Mouse (Mus musculus) kidney, embryonic 14.5 days (tissue): Measurements from ENCODE around the gene Kcnn3. TPM values are rescaled to one million over a fixed set of nuclear protein-coding genes. Genes with fewer than 3 reads are reported as not detected.

ENCODE experiments used
- ATAC-seq: fragments of 200-750 bp; cut with Nextera tagmentation; 2 replicates; pipeline ENCODE4 v1.8.0; 2017; ENCODE audit warnings: moderate number of reproducible peaks, mild to moderate bottlenecking, moderate TSS enrichment, moderate library complexity; ENCODE audit not compliant: low FRiP score, low TSS enrichment
- H3K27ac ChIP-seq: fragments of 300-500 bp; sonication (generic); 2 replicates; pipeline ENCODE4 v1.5.1; 2014; ENCODE audit warnings: low read depth, mild to moderate bottlenecking, low read length, moderate library complexity, mixed read lengths
- H3K27me3 ChIP-seq: fragments of 300-500 bp; sonication (generic); 2 replicates; pipeline ENCODE4 v1.6.1; 2014; ENCODE audit warnings: mild to moderate bottlenecking, low read length; ENCODE audit not compliant: control insufficient read depth, insufficient read depth
- H3K36me3 ChIP-seq: fragments of 300-500 bp; sonication (generic); 2 replicates; pipeline ENCODE4 v1.6.1; 2014; ENCODE audit warnings: low read length, mixed read lengths; ENCODE audit not compliant: control insufficient read depth, insufficient read depth
- H3K4me1 ChIP-seq: fragments of 300-500 bp; sonication (generic); 2 replicates; pipeline ENCODE4 v1.6.1; 2014; ENCODE audit warnings: low read length, mixed read lengths; ENCODE audit not compliant: control insufficient read depth, insufficient read depth
- H3K4me2 ChIP-seq: fragments of 300-500 bp; sonication (generic); replicated peaks from 2 replicates; pipeline ENCODE4 v1.6.1; 2014; ENCODE audit warnings: low read depth, mild to moderate bottlenecking, low read length
- H3K4me3 ChIP-seq: fragments of 300-500 bp; sonication (generic); 2 replicates; pipeline ENCODE4 v1.5.1; 2014; ENCODE audit warnings: mild to moderate bottlenecking, low read length
- H3K9ac ChIP-seq: fragments of 300-500 bp; sonication (generic); 2 replicates; pipeline ENCODE4 v1.6.1; 2014; ENCODE audit warnings: low read depth, mild to moderate bottlenecking, low read length, moderate library complexity
- H3K9me3 ChIP-seq: fragments of 300-500 bp; sonication (generic); 2 replicates; pipeline ENCODE4 v1.6.1; 2016; ENCODE audit warnings: low read length; ENCODE audit not compliant: control insufficient read depth
- WGBS: fragments of 180-500 bp; shearing (Covaris S2); extraction: QIAGEN DNeasy Blood & Tissue Kit; methylation state at CpG from one replicate; pipeline ENCODE4 v1.1.7; 2014; 5-methylcytosine and 5-hydroxymethylcytosine counted together
- polyA plus RNA-seq: library from polyadenylated mRNA; unstranded; fragments of >200 nt; fragmentation: Nextera tagmentation; extraction: Ambion mirVana; gene quantifications from 2 replicates; pipeline ENCODE4 v1.2.1, GENCODE M21; 2014

Kcnn3 gene
- polyA plus RNA-seq, 1 experiment from 2014 or later: 2.1 TPM

DNA sequence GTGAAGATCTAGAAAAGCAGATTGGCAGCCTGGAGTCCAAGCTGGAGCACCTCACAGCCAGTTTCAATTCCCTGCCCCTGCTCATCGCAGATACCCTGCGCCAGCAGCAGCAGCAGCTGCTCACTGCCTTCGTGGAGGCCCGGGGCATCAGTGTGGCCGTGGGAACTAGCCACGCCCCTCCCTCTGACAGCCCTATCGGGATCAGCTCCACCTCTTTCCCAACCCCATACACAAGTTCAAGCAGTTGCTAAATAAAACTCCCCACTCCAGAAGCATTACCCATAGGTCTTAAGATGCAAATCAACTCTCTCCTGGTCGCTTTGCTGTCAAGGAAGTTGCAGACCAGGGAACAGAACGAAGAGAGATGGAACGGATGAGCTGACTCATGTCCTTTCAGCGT, 147.2 kb downstream of the Kcnn3 start:
- Histone ChIP-seq H3K27ac (no peak overlapping the region), H3K36me3 (no peaks in the 10 kb centered on the region), H3K9ac (no peak overlapping the region), H3K4me3 (no peak overlapping the region), H3K4me2 (no peak overlapping the region), H3K27me3 (no peaks in the 10 kb centered on the region), H3K4me1 (peaks cover 19% of the 10 kb centered on the region), H3K9me3 (no peaks in the 10 kb centered on the region)
- ATAC-seq: no peak
- WGBS: 34% methylated on average over 11 of the region's 11 CpGs

DNA sequence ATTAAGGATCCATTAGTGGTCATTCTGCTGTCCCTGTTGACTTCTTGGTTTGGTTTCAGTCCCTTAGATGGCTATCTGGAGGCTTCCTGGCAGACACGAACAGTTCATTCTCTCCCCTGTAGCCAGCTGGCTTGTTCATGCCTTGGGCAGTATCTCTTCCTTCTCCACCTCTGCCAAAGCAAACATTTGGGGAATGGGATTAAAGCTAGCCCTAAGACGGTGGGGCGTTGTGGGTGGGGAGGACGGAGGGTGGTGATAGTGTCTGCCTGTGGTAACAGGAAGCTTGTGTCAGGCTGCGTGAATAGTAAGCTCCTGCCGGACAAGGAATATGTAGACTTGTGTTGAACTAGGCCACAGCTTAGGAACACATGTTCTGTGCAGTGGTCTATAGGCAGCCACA, 151.4 kb downstream of the Kcnn3 start:
- Histone ChIP-seq H3K4me3 (no peak overlapping the region), H3K9me3 (no peaks in the 10 kb centered on the region), H3K36me3 (no peaks in the 10 kb centered on the region), H3K4me1 (0 out of 2 replicates have a peak, but pooled peaks cover 5% of the 10 kb centered on the region), H3K27me3 (no peaks in the 10 kb centered on the region), H3K4me2 (no peak overlapping the region), H3K27ac (no peak overlapping the region), H3K9ac (no peak overlapping the region)
- ATAC-seq: no peak
- 52% methylated on average over 6 of the region's 6 CpGs for WGBS

DNA sequence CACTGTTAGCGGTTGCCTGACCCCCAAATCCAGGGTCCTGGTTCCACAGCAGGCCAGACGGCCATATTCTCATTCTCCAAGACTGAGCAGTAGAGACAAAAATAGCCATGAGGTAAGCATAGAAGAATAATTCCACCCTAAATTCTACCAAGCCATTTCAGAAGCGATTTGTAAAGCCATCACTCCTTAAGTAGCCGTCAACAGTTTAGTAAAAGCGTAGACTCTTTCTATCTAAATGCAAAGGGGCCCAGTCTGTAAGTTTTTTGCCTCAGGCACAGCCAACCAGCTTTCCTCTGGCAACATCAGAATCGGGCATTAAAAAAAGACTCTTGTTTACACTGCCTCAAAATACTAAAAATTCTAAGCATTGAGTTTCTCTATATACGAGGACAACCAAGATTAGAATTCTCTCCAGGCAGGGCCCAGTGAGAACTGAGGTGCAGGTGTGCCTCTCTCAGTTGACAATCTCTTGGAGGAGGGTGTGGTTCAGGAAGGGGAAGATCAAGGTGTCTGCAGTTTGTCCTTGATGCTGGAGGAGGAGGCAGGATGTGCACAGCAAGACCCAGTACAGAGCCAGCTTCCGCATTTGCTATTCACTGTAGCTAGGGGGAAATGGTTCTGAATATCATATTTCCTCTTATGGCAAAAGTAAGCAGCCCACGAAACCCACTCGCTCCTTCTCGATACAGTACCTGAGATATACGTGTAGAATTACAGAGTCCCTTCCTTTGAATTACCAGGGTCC, 152.8 kb downstream of the Kcnn3 start:
- H3K4me3 ChIP-seq: no peak overlapping the region
- 79% methylated on average over 12 of the region's 12 CpGs for WGBS
- H3K4me1 ChIP-seq: 0 out of 2 replicates have a peak, but pooled peaks cover 5% of the 10 kb centered on the region
- no peaks in the 10 kb centered on the region for H3K36me3 ChIP-seq
- H3K27ac ChIP-seq: no peak overlapping the region
- no peak overlapping the region; the same call in 1 of the 2 replicates for H3K9ac ChIP-seq
- ATAC-seq: no peak
- H3K4me2 ChIP-seq: no peak overlapping the region
- H3K9me3 ChIP-seq: no peaks in the 10 kb centered on the region
- no peaks in the 10 kb centered on the region for H3K27me3 ChIP-seq

DNA sequence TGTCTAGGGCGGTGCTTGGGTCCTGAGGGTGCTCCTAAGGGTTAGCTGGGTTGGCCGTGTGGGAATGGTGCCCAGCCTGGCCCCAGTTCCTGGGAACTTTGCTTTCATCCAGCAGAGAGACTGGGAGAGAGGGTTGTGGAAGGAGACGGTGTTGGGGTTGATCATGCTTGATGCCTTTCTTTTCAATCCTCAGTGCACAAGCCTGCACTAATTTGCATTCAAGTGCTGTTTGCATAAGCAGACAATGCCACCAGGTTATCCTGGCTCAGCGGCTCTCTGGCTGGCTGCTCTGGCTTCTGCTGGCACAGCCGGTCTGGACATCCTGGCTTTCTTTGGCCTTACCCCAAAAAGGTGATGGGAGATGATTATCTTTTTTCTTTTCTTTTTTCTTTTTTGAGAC, 157.7 kb downstream of the Kcnn3 start:
- H3K27me3 ChIP-seq: no peaks in the 10 kb centered on the region
- no peak overlapping the region for H3K4me3 ChIP-seq
- no peaks in the 10 kb centered on the region for H3K9me3 ChIP-seq
- no peaks in the 10 kb centered on the region for H3K4me1 ChIP-seq
- no peak overlapping the region for H3K9ac ChIP-seq
- H3K4me2 ChIP-seq: no peak overlapping the region
- H3K36me3 ChIP-seq: no peaks in the 10 kb centered on the region
- no peak overlapping the region for H3K27ac ChIP-seq
- 72% methylated on average over 5 of the region's 5 CpGs for WGBS
- ATAC-seq: no peak

DNA sequence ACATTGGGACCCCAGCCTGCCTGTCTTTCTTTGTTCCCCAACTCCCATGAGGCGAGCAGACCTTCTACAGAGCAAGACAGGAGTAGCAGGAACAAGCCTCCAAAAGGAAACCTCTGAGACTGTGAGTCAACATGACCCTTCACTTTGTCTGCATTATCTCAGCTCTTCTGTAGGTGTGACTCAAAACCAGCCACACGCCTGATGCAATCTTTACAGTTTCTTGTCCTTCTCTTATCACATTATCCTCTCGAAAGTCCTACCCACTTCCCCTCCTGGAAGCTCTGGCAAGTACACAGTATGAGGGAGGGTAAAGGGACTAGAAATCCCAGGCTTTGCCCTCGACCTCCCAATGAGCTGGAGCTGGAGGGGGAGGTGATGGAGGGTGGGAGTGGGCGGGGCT, 166.1 kb downstream of the Kcnn3 start:
- H3K27ac ChIP-seq: no peak overlapping the region
- no peaks in the 10 kb centered on the region for H3K9me3 ChIP-seq
- ATAC-seq: no peak
- H3K27me3 ChIP-seq: no peaks in the 10 kb centered on the region
- no peak overlapping the region for H3K4me2 ChIP-seq
- no peak overlapping the region for H3K4me3 ChIP-seq
- no peaks in the 10 kb centered on the region for H3K36me3 ChIP-seq
- no peaks in the 10 kb centered on the region for H3K4me1 ChIP-seq
- H3K9ac ChIP-seq: no peak overlapping the region
- WGBS: 51% methylated on average over 5 of the region's 5 CpGs

DNA sequence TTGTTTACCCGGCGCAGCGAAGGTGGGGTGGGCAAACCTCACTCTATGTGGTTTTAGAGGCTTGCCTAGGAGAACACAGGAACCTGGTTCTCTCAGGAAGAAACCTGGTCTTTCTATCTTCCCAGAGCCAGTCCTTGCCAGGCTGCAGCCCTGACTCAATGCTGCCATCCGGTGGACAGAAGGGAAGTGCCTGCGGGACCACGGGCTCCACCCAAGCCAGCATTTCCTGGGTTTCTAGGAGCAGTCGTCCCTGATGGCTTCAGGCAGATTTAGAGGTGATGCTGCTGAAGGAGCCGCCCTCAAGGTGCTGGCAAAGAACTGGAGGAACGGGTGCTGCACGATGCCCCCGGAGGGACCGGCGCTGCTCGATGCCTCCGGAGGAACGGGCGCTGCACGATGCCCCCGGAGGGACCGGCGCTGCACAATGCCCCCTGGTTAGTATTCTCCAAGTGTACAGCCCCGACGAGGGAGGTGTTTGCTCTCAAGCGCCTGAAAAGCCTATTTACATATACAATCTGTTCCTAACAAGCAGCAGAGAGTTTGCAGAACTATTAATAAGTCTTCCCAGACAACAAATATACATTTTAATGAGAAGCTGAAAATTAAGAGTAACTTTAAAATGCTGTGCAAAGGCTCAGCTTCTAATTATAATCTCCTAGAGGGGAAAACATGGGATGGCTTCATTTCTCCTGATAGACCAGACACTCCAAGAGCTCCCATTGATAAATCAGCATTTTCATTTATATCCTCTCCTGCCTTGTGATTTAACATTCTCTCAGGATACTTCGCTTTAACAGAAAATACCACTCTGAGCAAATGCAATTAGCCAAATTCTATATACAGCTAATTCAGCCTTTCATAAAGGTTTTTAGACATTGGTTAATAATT, 169.0 kb downstream of the Kcnn3 start:
- Histone ChIP-seq H3K4me1 (no peaks in the 10 kb centered on the region), H3K4me3 (peak overlapping the region; percentile 44), H3K36me3 (no peaks in the 10 kb centered on the region), H3K4me2 (peak overlapping the region; percentile 58), H3K27ac (no peak overlapping the region), H3K9me3 (no peaks in the 10 kb centered on the region), H3K9ac (peak overlapping the region; percentile 61), H3K27me3 (no peaks in the 10 kb centered on the region)
- WGBS: 6% methylated on average over 25 of the region's 25 CpGs
- peak; percentile 84 for ATAC-seq

DNA sequence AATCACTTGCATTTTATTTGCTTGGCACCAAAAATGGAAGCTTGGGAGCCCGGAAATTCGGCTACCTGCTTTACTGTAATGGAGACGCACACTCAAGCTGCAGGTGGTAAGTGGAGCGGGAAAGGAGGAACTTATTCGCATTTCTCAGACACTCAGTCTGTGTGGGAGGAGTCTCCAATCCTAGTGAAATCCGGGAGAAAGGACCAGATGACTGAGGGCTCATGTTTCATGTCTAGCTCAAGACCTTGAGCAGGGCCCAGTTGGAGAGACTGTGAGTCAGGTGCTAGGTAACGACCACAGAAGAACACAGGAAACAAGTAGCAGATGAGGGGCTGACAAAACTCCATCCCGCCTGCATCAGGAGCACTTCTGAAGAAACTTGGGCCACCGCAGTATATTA, 171.8 kb downstream of the Kcnn3 start:
- Histone ChIP-seq H3K9me3 (no peaks in the 10 kb centered on the region), H3K36me3 (no peaks in the 10 kb centered on the region), H3K4me1 (no peaks in the 10 kb centered on the region), H3K9ac (no peak overlapping the region), H3K4me3 (no peak overlapping the region), H3K27me3 (no peaks in the 10 kb centered on the region), H3K27ac (no peak overlapping the region), H3K4me2 (no peak overlapping the region)
- ATAC-seq: no peak
- WGBS: 48% methylated on average over 9 of the region's 9 CpGs

DNA sequence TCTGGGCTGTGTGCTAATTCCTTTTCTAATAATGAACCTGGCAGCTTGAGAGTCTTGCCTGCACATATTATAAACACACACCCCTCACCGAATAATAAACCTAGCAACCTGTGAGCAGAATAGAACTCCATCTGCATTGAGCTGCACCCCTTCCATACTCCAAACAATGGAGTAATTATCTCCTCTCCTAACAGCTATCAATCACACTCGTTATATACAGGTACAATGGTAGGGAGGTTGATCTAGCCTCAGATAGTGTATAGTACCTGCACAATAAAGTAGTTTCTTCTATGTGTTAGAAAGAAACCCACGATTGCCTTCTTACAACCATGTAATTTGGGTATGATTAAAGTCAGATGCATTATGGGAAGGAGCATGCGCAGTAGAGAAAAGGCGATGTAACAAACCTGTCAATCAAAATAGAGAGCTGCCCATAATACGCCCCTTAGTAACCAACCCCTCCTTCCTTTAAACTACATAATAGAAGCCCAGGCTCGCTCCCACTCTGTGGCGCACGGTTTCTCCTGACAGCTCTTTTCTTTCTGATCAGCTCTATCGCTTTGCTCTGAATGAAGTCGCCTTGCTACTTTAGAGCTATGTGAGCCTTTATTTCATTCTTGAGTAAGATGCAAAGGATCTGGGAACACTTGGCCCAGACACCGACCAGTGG, 176.3 kb downstream of the Kcnn3 start:
- ATAC-seq: no peak
- Histone ChIP-seq H3K27ac (no peak overlapping the region), H3K4me3 (no peak overlapping the region), H3K36me3 (no peaks in the 10 kb centered on the region), H3K4me1 (no peaks in the 10 kb centered on the region), H3K27me3 (no peaks in the 10 kb centered on the region), H3K9me3 (no peaks in the 10 kb centered on the region), H3K9ac (no peak overlapping the region), H3K4me2 (no peak overlapping the region)
- 85% methylated on average over 12 of the region's 12 CpGs for WGBS
